In the genomic region with DNA sequence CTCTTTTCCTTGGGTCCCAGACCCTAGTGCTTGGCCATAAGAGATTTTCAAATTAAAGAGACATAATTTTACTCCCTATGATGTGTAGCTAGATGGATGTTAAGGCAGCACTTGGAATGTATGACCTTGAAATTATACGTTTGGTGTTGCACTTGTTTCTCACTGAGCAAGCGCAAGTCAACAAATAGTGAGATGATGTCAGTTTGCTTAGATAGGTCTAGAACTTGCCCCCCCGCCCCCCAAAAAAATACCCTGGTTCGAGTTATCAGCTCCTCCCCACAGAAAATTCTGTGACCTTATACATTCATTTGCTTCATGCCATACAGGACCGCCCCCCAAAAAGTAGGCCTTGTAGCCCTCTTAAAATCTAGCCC, we compare ENCODE assay signal across 8 mouse cellular contexts. TPM values are rescaled to one million over a fixed set of nuclear protein-coding genes. Genes with fewer than 3 reads are reported as not detected.
DNase-seq lines count a peak whose midpoint lies in the region; ATAC-seq and TF ChIP-seq lines count a peak whose summit lies in the region.

No protein-coding gene starts in this region.

- no peak overlapping the region; the same call in 1 of the 2 replicates for H3K9ac ChIP-seq in heart, embryonic 12.5 days
- H3K9ac ChIP-seq in ES-Bruce4 (ENCODE audit: low read depth, poor library complexity, severe bottlenecking) = peak overlapping the region; percentile 21; the same call in 1 of the 2 replicates
- H3K9ac ChIP-seq in forebrain, postnatal 0 days = peak overlapping the region; percentile 26; the same call in 1 of the 2 replicates
- peak overlapping the region; percentile 51 for H3K9ac ChIP-seq in liver, embryonic 16.5 days (ENCODE audit: low read depth, low read length)

- DNase-seq in heart, adult 18-20 months = no peak
- DNase-seq in forebrain, postnatal 0 days = no peak
- no peak for DNase-seq in urinary bladder, postnatal 10 days (ENCODE audit: low spot score)
- no peak for DNase-seq in adrenal gland, postnatal 4 days (ENCODE audit: low spot score in 2 of 2)
- DNase-seq in kidney, postnatal 10 days = no peak

- no peaks in the 10 kb centered on the region for H3K9me3 ChIP-seq in heart, embryonic 12.5 days (replicated peaks)
- no peaks in the 10 kb centered on the region for H3K9me3 ChIP-seq in ES-Bruce4 (replicated peaks; ENCODE audit: control insufficient read depth, insufficient read depth, low read length, poor library complexity, severe bottlenecking)
- H3K9me3 ChIP-seq in forebrain, postnatal 0 days (ENCODE audit: low read length) = no peaks in the 10 kb centered on the region
- H3K9me3 ChIP-seq in liver, embryonic 16.5 days (replicated peaks; ENCODE audit: control insufficient read depth, low read length) = no peaks in the 10 kb centered on the region

- TF ChIP-seq POLR2A in ES-Bruce4 (IDR thresholded peaks at IDR 0.05; ENCODE audit: insufficient read depth, low read length) = no peak

- peak overlapping the region; percentile 99 for H3K4me2 ChIP-seq in heart, embryonic 12.5 days
- H3K4me2 ChIP-seq in forebrain, postnatal 0 days (ENCODE audit: low read depth) = peak overlapping the region; percentile 90
- peak overlapping the region; percentile 81 for H3K4me2 ChIP-seq in liver, embryonic 16.5 days (ENCODE audit: low read depth, low read length)

- peaks cover 65% of the 10 kb centered on the region for H3K4me1 ChIP-seq in heart, embryonic 12.5 days (replicated peaks)
- peaks cover 7% of the 10 kb centered on the region for H3K4me1 ChIP-seq in ES-Bruce4 (ENCODE audit: control insufficient read depth, insufficient read depth, low read length)
- no peaks in the 10 kb centered on the region for H3K4me1 ChIP-seq in forebrain, postnatal 0 days (ENCODE audit: insufficient read depth)
- H3K4me1 ChIP-seq in liver, embryonic 16.5 days (ENCODE audit: control insufficient read depth, low read depth, low read length) = peaks cover 81% of the 10 kb centered on the region

- peak overlapping the region; percentile 75 for H3K4me3 ChIP-seq in heart, embryonic 12.5 days
- peak overlapping the region; percentile 31; the same call in 1 of the 2 replicates for H3K4me3 ChIP-seq in ES-Bruce4 (ENCODE audit: low read depth, low read length)
- H3K4me3 ChIP-seq in forebrain, postnatal 0 days (ENCODE audit: low read depth, low read length) = peak overlapping the region; percentile 45
- H3K4me3 ChIP-seq in liver, embryonic 16.5 days (ENCODE audit: low read depth, low read length) = peak overlapping the region; percentile 77

- TF ChIP-seq EP300 in ES-Bruce4 (IDR thresholded peaks at IDR 0.05; ENCODE audit: insufficient read depth, low read depth, low read length) = no peak

- no peak overlapping the region for H3K27ac ChIP-seq in heart, embryonic 12.5 days (ENCODE audit: poor library complexity, severe bottlenecking)
- H3K27ac ChIP-seq in ES-Bruce4 (ENCODE audit: insufficient read depth, low read length) = no peak overlapping the region
- H3K27ac ChIP-seq in forebrain, postnatal 0 days (ENCODE audit: low read depth, low read length) = peak overlapping the region; percentile 66
- H3K27ac ChIP-seq in liver, embryonic 16.5 days (ENCODE audit: low read length) = peak overlapping the region; percentile 71

- no peak for ATAC-seq in heart, embryonic 12.5 days (ENCODE audit: insufficient number of reproducible peaks, low FRiP score)
- ATAC-seq in forebrain, postnatal 0 days = no peak
- ATAC-seq in liver, embryonic 16.5 days (ENCODE audit: low read depth) = no peak

- 56% methylated on average over 5 of the region's 5 CpGs for WGBS in heart, embryonic 12.5 days
- WGBS in forebrain, postnatal 0 days = 55% methylated on average over 5 of the region's 5 CpGs
- WGBS in liver, embryonic 16.5 days (ENCODE audit: insufficient replicate concordance) = 46% methylated on average over 5 of the region's 5 CpGs

- TF ChIP-seq CTCF in ES-Bruce4 (IDR thresholded peaks at IDR 0.05; ENCODE audit: low read depth, low read length) = no peak
- TF ChIP-seq CTCF in forebrain, postnatal 0 days (IDR thresholded peaks at IDR 0.05; ENCODE audit: low read depth) = no peak

- H3K36me3 ChIP-seq in heart, embryonic 12.5 days = peaks cover 28% of the 10 kb centered on the region
- H3K36me3 ChIP-seq in ES-Bruce4 (ENCODE audit: control insufficient read depth, insufficient read depth, low read length, poor library complexity, severe bottlenecking) = peaks cover 31% of the 10 kb centered on the region
- H3K36me3 ChIP-seq in forebrain, postnatal 0 days (ENCODE audit: insufficient read depth) = peaks cover 8% of the 10 kb centered on the region; the same call in 1 of the 2 replicates
- H3K36me3 ChIP-seq in liver, embryonic 16.5 days (ENCODE audit: control insufficient read depth, insufficient read depth) = peaks cover 15% of the 10 kb centered on the region

- H3K27me3 ChIP-seq in heart, embryonic 12.5 days (replicated peaks) = no peaks in the 10 kb centered on the region
- no peaks in the 10 kb centered on the region for H3K27me3 ChIP-seq in ES-Bruce4 (ENCODE audit: control insufficient read depth, insufficient read depth, low read length, poor library complexity, severe bottlenecking)
- no peaks in the 10 kb centered on the region for H3K27me3 ChIP-seq in forebrain, postnatal 0 days (ENCODE audit: insufficient read depth, low read length)
- H3K27me3 ChIP-seq in liver, embryonic 16.5 days (ENCODE audit: control insufficient read depth, insufficient read depth, low read depth, low read length) = no peaks in the 10 kb centered on the region

RNA-seq across cellular contexts. Expression of a gene that starts 0.6 kb away (rescaled TPM):
- 27.0 and 27.7 TPM in 2 replicates for polyA plus RNA-seq in heart, embryonic 12.5 days (2016; fragmentation: Nextera tagmentation; extraction: Ambion mirVana)
- total RNA-seq in heart, adult 18-20 months (2021) = under 1 TPM; 0.40 to 0.41 TPM
- polyA plus RNA-seq in ES-Bruce4 (2011; ENCODE audit: insufficient read depth, insufficient read length, low read depth, missing spikeins) = 54.3 and 55.8 TPM in 2 replicates
- total RNA-seq in forebrain, postnatal 0 days (2014; rRNA removed) = 2.2 and 2.3 TPM in 2 replicates
- polyA plus RNA-seq in forebrain, postnatal 0 days (2015; fragmentation: Nextera tagmentation; extraction: Ambion mirVana) = 1.3 and 1.7 TPM in 2 replicates
- polyA plus RNA-seq in liver, embryonic 16.5 days (2015; fragmentation: Nextera tagmentation; extraction: Ambion mirVana) = 52.7 and 57.3 TPM in 2 replicates
- total RNA-seq in adrenal gland, postnatal 4 days (2021) = 1 to 10 TPM; 7.5 to 9.1 TPM

RNA-seq across cellular contexts. Expression of a gene that starts 20.6 kb away (rescaled TPM):
- polyA plus RNA-seq in heart, embryonic 12.5 days (2016; fragmentation: Nextera tagmentation; extraction: Ambion mirVana) = 33.8 and 35.1 TPM in 2 replicates
- total RNA-seq in heart, adult 18-20 months (2021) = 10 to 100 TPM in 1 of 2 experiments, 1 to 10 TPM in 1; 8.7 to 10.1 TPM
- polyA plus RNA-seq in ES-Bruce4 (2011; ENCODE audit: insufficient read depth, insufficient read length, low read depth, missing spikeins) = 23.7 and 26.3 TPM in 2 replicates
- total RNA-seq in forebrain, postnatal 0 days (2014; rRNA removed) = 11.6 and 15.2 TPM in 2 replicates
- polyA plus RNA-seq in forebrain, postnatal 0 days (2015; fragmentation: Nextera tagmentation; extraction: Ambion mirVana) = 9.5 and 10.7 TPM in 2 replicates
- polyA plus RNA-seq in liver, embryonic 16.5 days (2015; fragmentation: Nextera tagmentation; extraction: Ambion mirVana) = 4.2 and 5.4 TPM in 2 replicates
- 10 to 100 TPM; 46.4 to 50.6 TPM for total RNA-seq in adrenal gland, postnatal 4 days (2021)

RNA-seq across cellular contexts. Expression of a gene that starts 43.6 kb away (rescaled TPM):
- 3.0 and 3.3 TPM in 2 replicates for polyA plus RNA-seq in heart, embryonic 12.5 days (2016; fragmentation: Nextera tagmentation; extraction: Ambion mirVana)
- 10 to 100 TPM in 1 of 2 experiments, 1 to 10 TPM in 1; 7.3 to 10.1 TPM for total RNA-seq in heart, adult 18-20 months (2021)
- 36.5 and 40.3 TPM in 2 replicates for polyA plus RNA-seq in ES-Bruce4 (2011; ENCODE audit: insufficient read depth, insufficient read length, low read depth, missing spikeins)
- 7.1 and 8.2 TPM in 2 replicates for total RNA-seq in forebrain, postnatal 0 days (2014; rRNA removed)
- 1.6 and 3.0 TPM in 2 replicates for polyA plus RNA-seq in forebrain, postnatal 0 days (2015; fragmentation: Nextera tagmentation; extraction: Ambion mirVana)
- 1.2 and 1.6 TPM in 2 replicates for polyA plus RNA-seq in liver, embryonic 16.5 days (2015; fragmentation: Nextera tagmentation; extraction: Ambion mirVana)
- total RNA-seq in adrenal gland, postnatal 4 days (2021) = 10 to 100 TPM; 18.4 to 19.7 TPM

Comparison
In these comparisons a context has a peak if more than half of its experiments do, and no peak if none do; other contexts are left out.
1. H3K27ac ChIP-seq: peak in forebrain, postnatal 0 days (single experiment) and liver, embryonic 16.5 days (single experiment); none in heart, embryonic 12.5 days (single experiment) and ES-Bruce4 (single experiment).
2. RNA of a gene that starts 0.6 kb away (polyA plus RNA-seq): 54.3 to 55.8 TPM in ES-Bruce4, 52.7 to 57.3 TPM in liver, embryonic 16.5 days and 27.0 to 27.7 TPM in heart, embryonic 12.5 days; 1.3 to 1.7 TPM in forebrain, postnatal 0 days; every median in the first group is over 10 times any median in the second.
3. Peak in every context shown above with its lines, with median percentiles within 50 percentile points of each other: H3K4me2 ChIP-seq and H3K4me3 ChIP-seq.